Mouse (Mus musculus) kidney, embryonic 16.5 days (tissue): ENCODE results near the gene Vps13d. TPM values are rescaled to one million over a fixed set of nuclear protein-coding genes. Genes with fewer than 3 reads are reported as not detected.
A peak's percentile ranks its signal among the peaks of the same experiment; 100 is the strongest.

ENCODE experiments used
- ATAC-seq: fragments of 200-750 bp; cut with Nextera tagmentation; 2 replicates; pipeline ENCODE4 v1.8.0; 2017; ENCODE audit warnings: moderate TSS enrichment; ENCODE audit not compliant: low FRiP score, low TSS enrichment
- H3K27ac ChIP-seq: fragments of 300-500 bp; sonication (generic); 2 replicates; pipeline ENCODE4 v1.5.1; 2014; ENCODE audit warnings: low read length
- H3K27me3 ChIP-seq: fragments of 300-500 bp; sonication (generic); 2 replicates; pipeline ENCODE4 v1.6.1; 2014; ENCODE audit warnings: low read length, control low read depth, mixed read lengths; ENCODE audit not compliant: insufficient read depth
- H3K36me3 ChIP-seq: fragments of 300-500 bp; sonication (generic); 2 replicates; pipeline ENCODE4 v1.6.1; 2014; ENCODE audit warnings: low read length, control low read depth, mixed read lengths; ENCODE audit not compliant: insufficient read depth
- H3K4me1 ChIP-seq: fragments of 300-500 bp; sonication (generic); 2 replicates; pipeline ENCODE4 v1.6.1; 2014; ENCODE audit warnings: low read length, control low read depth, mixed read lengths; ENCODE audit not compliant: insufficient read depth
- H3K4me2 ChIP-seq: fragments of 300-500 bp; sonication (generic); replicated peaks from 2 replicates; pipeline ENCODE4 v1.6.1; 2014; ENCODE audit warnings: low read depth, low read length
- H3K4me3 ChIP-seq: fragments of 300-500 bp; sonication (generic); 2 replicates; pipeline ENCODE4 v1.5.1; 2014; ENCODE audit warnings: mild to moderate bottlenecking, low read length
- H3K9ac ChIP-seq: fragments of 300-500 bp; sonication (generic); replicated peaks from 2 replicates; pipeline ENCODE4 v1.6.1; 2014; ENCODE audit warnings: low read length
- H3K9me3 ChIP-seq: fragments of 300-500 bp; sonication (generic); 2 replicates; pipeline ENCODE4 v1.6.1; 2016; ENCODE audit warnings: low read length, control low read depth
- WGBS: fragments of 180-500 bp; shearing (Covaris S2); extraction: QIAGEN DNeasy Blood & Tissue Kit; methylation state at CpG from one replicate; pipeline ENCODE4 v1.1.7; 2014; 5-methylcytosine and 5-hydroxymethylcytosine counted together
- polyA plus RNA-seq: library from polyadenylated mRNA; unstranded; fragments of >200 nt; fragmentation: Nextera tagmentation; extraction: Ambion mirVana; gene quantifications from 2 replicates; pipeline ENCODE4 v1.2.1, GENCODE M21; 2015

Vps13d gene
- polyA plus RNA-seq, 1 experiment from 2014 or later: 10.6 TPM

DNA sequence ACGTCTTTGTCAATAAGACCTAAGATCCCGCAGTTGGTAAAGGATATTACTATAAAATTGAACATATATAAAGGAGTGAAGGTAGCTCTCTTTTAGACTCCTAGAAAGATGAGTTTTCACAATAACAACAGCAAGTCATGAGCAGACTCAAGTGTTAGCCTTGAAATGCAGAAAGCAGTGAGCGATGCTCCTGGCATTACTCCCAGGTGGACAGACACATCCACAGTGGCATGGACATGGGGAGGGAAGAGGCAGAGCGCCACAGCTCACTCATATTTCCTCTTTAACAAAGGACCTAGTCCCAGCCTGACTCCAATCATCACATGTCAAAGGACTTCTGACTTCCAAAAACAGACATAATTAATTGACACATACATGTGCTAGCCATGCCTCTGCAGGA lies 30.7 kb downstream of the Vps13d start:
- no peak for ATAC-seq
- no peaks in the 10 kb centered on the region for H3K9me3 ChIP-seq
- H3K4me2 ChIP-seq: no peak overlapping the region
- H3K4me3 ChIP-seq: no peak overlapping the region
- H3K36me3 ChIP-seq: peaks cover 63% of the 10 kb centered on the region
- no peak overlapping the region for H3K9ac ChIP-seq
- no peaks in the 10 kb centered on the region for H3K4me1 ChIP-seq
- no peaks in the 10 kb centered on the region for H3K27me3 ChIP-seq
- H3K27ac ChIP-seq: no peak overlapping the region
- 97% methylated on average over 4 of the region's 4 CpGs for WGBS

- Histone ChIP-seq H3K4me3 (no peak overlapping the region), H3K4me1 (no peaks in the 10 kb centered on the region), H3K4me2 (no peak overlapping the region), H3K9me3 (peaks cover 3% of the 10 kb centered on the region; the same call in 1 of the 2 replicates), H3K9ac (no peak overlapping the region), H3K36me3 (peaks cover 65% of the 10 kb centered on the region), H3K27me3 (no peaks in the 10 kb centered on the region), H3K27ac (no peak overlapping the region)
- 71% methylated on average over 1 of the region's 1 CpGs for WGBS
- peak; percentile 16; the same call in 1 of the 2 replicates for ATAC-seq
Observed at GRCm38 (mm10) chr4:145161243-145161642, 33.6 kb downstream of the Vps13d start.

DNA sequence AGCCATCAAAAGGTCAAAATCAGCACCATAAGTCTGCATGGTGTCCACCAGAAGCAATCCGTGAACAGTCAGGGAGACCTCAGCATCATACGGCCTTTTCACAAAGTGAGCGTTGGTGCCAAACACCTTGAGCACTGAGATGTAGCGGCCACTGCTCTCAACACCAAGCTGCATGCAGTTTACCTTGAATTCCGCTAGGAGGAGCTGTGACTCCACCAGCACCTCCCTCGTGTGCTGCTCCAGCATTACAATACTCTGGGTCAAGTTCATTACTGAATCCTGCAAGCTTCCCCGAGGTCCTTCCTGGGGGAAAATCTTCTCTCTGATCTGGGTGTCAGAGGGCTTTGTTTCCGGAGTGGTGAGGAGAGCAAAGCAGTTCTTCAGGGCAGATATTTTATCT lies 38.8 kb downstream of the Vps13d start:
- no peaks in the 10 kb centered on the region for H3K27me3 ChIP-seq
- peaks cover 71% of the 10 kb centered on the region for H3K36me3 ChIP-seq
- peak; percentile 63; the same call in 1 of the 2 replicates for ATAC-seq
- no peak overlapping the region for H3K4me2 ChIP-seq
- 54% methylated on average over 8 of the region's 8 CpGs for WGBS
- H3K9ac ChIP-seq: no peak overlapping the region
- no peaks in the 10 kb centered on the region for H3K4me1 ChIP-seq
- H3K9me3 ChIP-seq: peaks cover 3% of the 10 kb centered on the region; the same call in 1 of the 2 replicates
- H3K27ac ChIP-seq: no peak overlapping the region
- H3K4me3 ChIP-seq: no peak overlapping the region

DNA sequence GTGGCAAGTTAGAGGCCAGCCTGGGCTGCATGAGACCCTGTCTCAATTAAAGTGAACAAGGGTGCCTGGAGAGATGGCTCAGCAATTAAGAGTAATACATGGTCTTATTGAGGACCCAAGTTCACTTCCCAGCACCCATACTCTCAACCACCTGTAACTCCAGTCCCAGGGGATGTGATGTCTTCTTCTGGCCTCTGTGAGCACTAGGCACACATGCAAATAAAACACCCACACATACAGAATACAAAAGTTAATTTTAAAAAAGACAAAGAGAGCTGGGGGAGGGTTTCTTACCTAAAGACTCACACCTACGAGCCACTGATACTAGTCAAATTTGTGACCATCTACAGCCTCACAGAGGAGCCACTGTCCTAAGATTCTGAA lies 43.7 kb downstream of the Vps13d start:
- 88% methylated on average over 1 of the region's 1 CpGs for WGBS
- Histone ChIP-seq H3K27ac (no peak overlapping the region), H3K9me3 (no peaks in the 10 kb centered on the region), H3K36me3 (peaks cover 55% of the 10 kb centered on the region), H3K4me3 (no peak overlapping the region), H3K4me2 (no peak overlapping the region), H3K4me1 (0 out of 2 replicates have a peak, but pooled peaks cover 4% of the 10 kb centered on the region), H3K27me3 (no peaks in the 10 kb centered on the region), H3K9ac (no peak overlapping the region)
- no peak for ATAC-seq

DNA sequence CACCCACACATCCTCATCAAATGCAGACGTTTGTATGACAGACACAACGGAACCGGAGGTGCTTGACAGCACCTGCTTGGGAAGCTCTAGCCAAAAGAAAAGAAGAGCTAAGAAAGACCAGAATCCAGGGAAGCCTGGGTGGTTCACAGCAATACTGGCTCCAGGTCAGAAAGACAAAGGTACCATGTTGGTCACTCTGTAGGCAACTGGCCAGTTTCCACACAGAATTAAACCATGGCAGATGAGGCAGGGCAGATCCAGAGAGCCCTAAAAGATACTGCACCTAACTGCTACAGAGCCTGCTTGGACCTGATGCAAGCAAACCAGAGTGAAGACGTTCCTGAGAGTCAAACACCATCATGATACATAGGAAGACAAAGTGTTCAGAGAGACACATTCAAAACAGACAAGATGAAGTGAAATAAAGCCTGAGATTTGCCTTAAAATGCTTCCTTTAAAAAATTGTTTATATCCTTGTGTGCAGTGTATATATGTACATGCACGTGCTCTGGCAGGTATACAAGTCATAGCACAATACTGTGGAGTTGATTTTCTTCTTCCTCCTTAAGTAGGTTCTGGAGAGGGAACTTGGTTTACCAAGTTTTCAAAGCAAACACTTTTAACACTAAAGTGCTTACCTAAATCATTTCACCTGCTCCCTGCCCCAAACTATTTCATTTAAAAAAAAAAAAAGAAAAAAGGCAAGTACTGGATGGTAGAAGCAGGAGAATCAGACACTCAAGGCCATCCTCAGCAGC lies 44.3 kb downstream of the Vps13d start:
- no peaks in the 10 kb centered on the region for H3K27me3 ChIP-seq
- no peak overlapping the region for H3K27ac ChIP-seq
- H3K9me3 ChIP-seq: no peaks in the 10 kb centered on the region
- no peak overlapping the region for H3K9ac ChIP-seq
- H3K36me3 ChIP-seq: peaks cover 49% of the 10 kb centered on the region
- 66% methylated on average over 5 of the region's 5 CpGs for WGBS
- 0 out of 2 replicates have a peak, but pooled peaks cover 4% of the 10 kb centered on the region for H3K4me1 ChIP-seq
- ATAC-seq: no peak
- no peak overlapping the region for H3K4me3 ChIP-seq
- no peak overlapping the region for H3K4me2 ChIP-seq

DNA sequence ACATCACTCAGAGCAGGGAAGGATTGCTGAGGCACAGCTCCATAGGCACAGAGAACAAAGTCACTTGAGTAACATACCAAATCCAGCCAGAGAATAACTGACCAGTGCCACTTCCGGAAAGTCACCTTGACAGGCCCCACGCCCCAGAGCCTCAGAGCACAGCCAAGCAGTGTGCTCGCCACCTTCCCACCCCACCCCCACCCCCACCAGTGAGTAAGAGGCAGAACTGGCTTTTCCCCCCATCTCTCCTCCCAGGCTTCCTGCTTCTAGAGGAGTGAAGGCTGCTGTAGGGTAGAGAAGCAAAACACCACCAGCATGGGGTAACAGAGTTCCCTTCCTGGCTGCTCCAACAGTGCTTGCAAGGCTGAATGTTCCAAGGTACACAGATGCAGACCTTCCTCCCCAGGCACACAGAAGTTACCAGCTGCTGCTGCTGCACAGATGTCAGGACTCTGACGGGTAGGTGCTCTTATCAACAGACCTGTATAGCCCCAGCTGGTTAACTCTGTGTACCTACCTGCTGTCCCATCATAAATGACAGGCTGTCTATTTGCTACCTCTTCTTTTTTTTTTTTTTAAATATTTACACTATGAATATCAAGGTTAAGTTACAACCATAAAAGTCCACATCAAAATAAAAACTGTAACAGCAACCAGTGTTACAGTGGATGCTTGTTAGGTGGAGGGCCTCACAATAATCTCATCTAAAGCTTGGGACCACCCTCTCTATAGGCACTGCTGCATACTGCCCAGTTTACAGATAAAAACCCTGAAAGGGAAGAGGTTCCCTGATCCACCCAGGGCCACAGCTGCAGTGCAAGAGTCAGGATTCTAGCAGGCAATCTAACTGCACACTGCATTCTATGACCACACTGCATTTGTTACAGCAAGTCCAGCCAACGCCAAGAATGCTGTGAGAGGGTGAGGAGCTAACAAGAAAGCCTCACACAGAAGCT lies 47.5 kb downstream of the Vps13d start:
- H3K4me2 ChIP-seq: no peak overlapping the region
- 72% methylated on average over 5 of the region's 5 CpGs for WGBS
- no peaks in the 10 kb centered on the region for H3K27me3 ChIP-seq
- peaks cover 44% of the 10 kb centered on the region for H3K36me3 ChIP-seq
- H3K9ac ChIP-seq: no peak overlapping the region
- 0 out of 2 replicates have a peak, but pooled peaks cover 4% of the 10 kb centered on the region for H3K4me1 ChIP-seq
- H3K27ac ChIP-seq: no peak overlapping the region
- H3K4me3 ChIP-seq: no peak overlapping the region
- H3K9me3 ChIP-seq: no peaks in the 10 kb centered on the region
- no peak; the same call in 1 of the 2 replicates for ATAC-seq

DNA sequence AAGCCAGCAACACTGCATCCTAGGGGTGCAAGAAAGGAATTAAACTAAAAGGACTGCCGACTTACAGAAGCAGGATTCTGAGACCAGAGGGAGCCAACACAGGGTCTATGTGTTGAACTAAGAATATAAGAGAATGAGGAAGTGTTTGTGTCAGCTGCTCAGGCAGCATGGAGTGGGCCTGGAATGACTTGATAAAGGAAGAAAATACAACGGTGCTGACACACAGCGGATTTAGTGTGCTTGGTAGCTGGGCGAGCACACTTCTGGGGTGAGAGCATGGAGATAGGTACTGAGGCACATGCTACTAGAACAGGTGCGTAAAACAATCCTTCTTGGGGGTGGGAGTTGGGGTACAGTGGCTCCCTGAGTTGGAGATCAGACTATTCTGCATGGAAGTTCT lies 51.3 kb downstream of the Vps13d start:
- Histone ChIP-seq H3K9me3 (no peaks in the 10 kb centered on the region), H3K4me2 (no peak overlapping the region), H3K36me3 (peaks cover 55% of the 10 kb centered on the region), H3K27ac (no peak overlapping the region), H3K27me3 (no peaks in the 10 kb centered on the region), H3K4me1 (0 out of 2 replicates have a peak, but pooled peaks cover 4% of the 10 kb centered on the region), H3K4me3 (no peak overlapping the region), H3K9ac (no peak overlapping the region)
- WGBS: 87% methylated on average over 5 of the region's 5 CpGs
- no peak for ATAC-seq

GRCm38 (mm10) chr4:145136705-145137104 lies 58.1 kb downstream of the Vps13d start:
- WGBS: 86% methylated on average over 1 of the region's 1 CpGs
- ATAC-seq: no peak
- no peak overlapping the region for H3K9ac ChIP-seq
- H3K36me3 ChIP-seq: peaks cover 67% of the 10 kb centered on the region
- H3K27me3 ChIP-seq: no peaks in the 10 kb centered on the region
- no peaks in the 10 kb centered on the region for H3K4me1 ChIP-seq
- no peak overlapping the region for H3K4me3 ChIP-seq
- no peak overlapping the region for H3K4me2 ChIP-seq
- no peaks in the 10 kb centered on the region for H3K9me3 ChIP-seq
- H3K27ac ChIP-seq: no peak overlapping the region

DNA sequence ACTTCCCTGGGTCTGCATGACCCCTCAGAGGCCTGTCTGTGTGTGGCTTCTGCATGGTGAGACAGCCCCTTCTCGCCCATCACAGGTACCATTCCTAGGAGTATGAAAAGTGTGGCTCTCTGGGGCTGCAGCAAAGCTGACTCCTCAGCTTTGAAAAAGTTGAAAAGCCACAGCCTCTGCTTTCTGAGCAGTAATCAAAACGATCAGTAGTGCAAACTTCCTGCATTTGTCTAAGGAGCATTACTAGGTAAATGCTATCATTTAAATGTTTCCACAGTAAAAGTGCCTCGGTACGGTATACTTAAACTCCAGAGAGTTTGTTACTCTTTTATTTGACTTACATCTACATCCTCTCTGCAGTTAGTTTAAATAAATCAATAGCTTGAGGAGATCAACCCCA lies 59.3 kb downstream of the Vps13d start:
- no peaks in the 10 kb centered on the region for H3K9me3 ChIP-seq
- H3K4me3 ChIP-seq: no peak overlapping the region
- no peak overlapping the region for H3K4me2 ChIP-seq
- peaks cover 68% of the 10 kb centered on the region for H3K36me3 ChIP-seq
- no peaks in the 10 kb centered on the region for H3K27me3 ChIP-seq
- 71% methylated on average over 4 of the region's 4 CpGs for WGBS
- H3K9ac ChIP-seq: no peak overlapping the region
- H3K27ac ChIP-seq: no peak overlapping the region
- ATAC-seq: no peak
- no peaks in the 10 kb centered on the region for H3K4me1 ChIP-seq
